Mouse (Mus musculus) kidney, postnatal 10 days (tissue): ENCODE measurements at regions not wholly inside any gene's neighbourhood (a gene's known extent, or its start where the extent isn't known, plus 50 kb on each side); places are given as distances from the start of the nearest gene placed in this dataset.
A peak's percentile ranks its signal among the peaks of the same experiment; 100 is the strongest.

Source experiments
- DNase-seq: peaks from one replicate; pipeline ENCODE4 v3.0.0; 2021; ENCODE audit warnings: mixed read lengths

DNA sequence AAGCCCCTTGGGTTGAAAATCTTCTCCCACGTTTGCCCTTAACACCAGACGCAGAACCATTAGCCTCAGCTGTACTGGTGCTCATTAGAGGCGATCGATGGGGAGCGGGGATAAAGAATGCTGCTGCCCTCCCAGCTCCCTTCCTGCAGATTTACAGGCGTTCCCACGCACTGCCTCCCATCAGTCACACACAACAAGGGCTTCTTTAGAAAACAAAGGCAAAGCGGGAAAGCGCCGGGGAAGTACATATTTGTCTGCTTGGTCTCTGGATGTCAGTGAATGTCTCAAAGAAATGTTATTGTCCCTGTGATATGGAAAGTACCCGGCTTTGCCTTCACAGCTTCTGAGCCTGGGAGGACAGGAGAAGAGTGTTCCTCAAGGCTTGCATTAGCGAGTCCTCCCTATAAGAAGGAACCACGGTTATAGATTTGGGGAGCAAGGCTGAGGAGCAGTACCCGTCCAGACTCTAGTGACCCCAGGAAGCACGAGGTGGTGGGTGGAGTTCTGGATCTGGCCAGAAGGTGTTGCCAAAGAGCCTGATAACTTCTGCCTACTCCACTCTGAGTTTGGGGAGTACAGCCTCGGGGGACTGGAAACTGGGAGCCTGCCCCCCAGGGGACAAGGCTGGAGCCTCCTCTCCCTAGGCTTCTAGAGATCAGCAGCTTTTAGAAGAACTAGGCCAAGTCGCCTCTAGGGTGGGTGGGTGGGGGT, 173.0 kb upstream of the Mki67 start:
- DNase-seq: peak; percentile 54

DNA sequence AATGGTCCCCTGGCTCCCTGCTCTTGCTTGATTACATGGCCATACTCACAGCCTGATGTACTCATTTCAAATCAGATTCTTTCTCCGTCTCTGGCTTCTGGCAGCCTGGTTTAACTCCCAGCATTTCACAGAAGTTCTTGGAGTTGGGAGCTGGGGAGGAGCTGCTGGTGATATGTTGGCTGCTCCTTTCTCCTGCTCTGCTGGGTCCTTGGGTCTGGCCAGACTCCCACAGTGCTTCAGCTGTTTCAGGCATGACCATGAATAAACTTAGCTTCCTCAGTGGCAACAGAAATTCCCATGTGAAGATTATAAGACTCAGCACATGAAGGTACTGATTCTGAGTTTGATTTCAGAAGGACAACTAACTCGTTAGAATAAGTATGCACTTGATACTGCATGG, 182.7 kb upstream of the Mki67 start:
- DNase-seq: no peak

DNA sequence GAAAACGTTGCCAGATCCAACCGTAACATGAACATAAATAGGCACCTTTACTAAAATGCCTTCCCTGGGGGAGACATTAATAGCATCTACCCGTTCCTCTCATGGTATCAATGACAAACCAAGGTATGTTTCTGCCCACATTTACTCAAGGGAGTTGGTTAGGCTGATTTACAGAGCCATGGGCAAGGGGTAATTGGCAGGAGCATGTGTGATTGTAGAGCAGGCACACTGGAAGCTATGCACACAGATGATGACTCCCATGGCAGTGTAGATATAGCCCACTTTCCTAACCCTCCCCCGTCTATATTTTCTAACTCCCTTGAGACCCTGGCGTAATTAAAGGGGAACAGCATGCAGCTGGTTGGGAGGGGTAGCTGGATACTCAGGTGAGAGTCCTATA, 183.6 kb upstream of the Mki67 start:
- DNase-seq: no peak

GRCm38 (mm10) chr7:135900861-135901321, 184.7 kb upstream of the Mki67 start:
- DNase-seq: peak; percentile 55

DNA sequence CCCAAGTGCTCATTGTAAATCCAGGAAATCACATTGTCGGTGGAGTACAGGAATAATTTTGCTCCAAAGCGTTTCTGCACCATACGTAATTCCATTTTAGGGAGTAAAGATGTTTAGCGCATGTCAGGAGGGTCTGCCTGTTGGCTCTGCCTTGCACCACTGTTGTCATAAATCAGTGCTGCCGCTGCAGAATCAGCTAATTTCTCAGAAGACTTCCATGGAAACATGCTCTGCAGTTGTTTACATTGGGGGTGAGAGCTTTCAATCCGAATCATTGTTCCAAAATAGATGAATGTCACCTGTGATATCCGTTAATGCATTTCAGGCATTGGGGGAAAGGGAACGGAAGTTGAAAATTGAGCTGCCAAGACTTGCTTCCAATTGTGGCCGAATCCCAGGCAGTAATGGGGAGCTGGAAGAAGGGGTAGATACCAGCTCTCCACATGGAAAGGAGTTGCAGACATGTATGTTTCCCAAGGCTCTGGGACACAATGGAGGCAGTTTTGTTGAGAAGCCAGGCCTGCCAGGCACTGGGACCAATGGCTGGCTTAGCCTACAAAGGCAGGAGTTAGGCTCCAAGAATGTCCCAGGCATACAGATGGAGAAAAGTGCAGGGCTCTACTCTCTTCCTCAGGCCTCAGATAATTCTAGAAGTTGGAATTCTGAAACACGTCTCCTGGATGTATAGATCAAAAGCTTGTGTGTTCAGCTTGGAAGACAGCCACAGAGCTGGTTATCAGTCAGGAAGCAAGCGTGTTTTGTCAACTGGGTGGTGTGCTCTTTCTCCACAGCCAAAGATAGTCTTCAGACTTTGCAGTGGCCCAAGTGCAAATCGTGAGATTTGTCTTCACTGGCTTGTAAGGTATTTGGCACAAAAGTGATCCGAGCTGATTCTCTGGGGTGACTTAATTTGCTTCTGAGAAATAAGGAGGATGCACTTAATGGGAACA, 186.2 kb upstream of the Mki67 start:
- DNase-seq: no peak

DNA sequence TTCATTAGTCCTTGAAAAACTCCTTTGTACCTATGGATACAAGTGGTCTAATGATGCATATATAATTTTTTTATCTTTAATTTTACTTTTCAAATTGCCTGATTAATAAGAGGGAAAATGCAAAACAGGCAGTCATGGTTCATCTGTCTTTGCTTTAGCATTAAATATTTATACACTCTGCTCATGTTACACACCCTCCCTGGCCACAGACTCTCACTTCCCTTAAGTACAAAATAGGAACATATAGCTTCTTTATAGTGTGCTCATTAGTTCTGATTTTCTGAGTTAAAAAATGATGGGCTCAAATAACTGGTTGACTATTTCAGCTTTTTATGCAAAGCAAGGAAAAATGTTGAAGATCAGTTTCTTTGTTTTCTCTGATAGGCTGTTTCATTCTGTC, 195.2 kb upstream of the Mki67 start:
- no peak for DNase-seq

- no peak for DNase-seq
Measured at GRCm38 (mm10) chr7:135913923-135914634, 197.9 kb upstream of the Mki67 start.

GRCm38 (mm10) chr7:135923876-135924275, 207.7 kb upstream of the Mki67 start:
- DNase-seq: no peak

GRCm38 (mm10) chr7:135924641-135925040, 208.5 kb upstream of the Mki67 start:
- no peak for DNase-seq

GRCm38 (mm10) chr7:135930091-135930490, 213.9 kb upstream of the Mki67 start:
- no peak for DNase-seq

GRCm38 (mm10) chr7:135932595-135933175, 216.5 kb upstream of the Mki67 start:
- DNase-seq: no peak

- DNase-seq: no peak
Measured at GRCm38 (mm10) chr7:135935180-135935579, 219.0 kb upstream of the Mki67 start.

DNA sequence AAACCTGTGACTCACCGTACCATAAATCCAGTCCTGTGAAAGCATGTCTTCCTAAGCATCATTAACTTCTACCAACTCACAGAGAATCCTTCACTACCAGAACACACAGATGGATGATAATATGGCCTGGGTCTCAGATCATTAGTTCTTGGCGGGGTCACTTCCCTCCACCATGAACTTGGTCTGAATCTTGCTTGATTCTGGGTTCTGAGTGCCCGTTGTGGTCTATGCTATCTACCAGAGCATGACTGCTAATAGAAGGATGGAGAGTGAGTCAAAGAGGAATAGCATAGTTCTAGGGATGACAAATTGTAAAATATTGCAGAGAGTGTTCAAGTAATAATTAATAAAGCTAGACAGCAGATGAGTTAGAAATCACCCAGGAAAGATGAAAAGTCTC, 221.3 kb upstream of the Mki67 start:
- no peak for DNase-seq

DNA sequence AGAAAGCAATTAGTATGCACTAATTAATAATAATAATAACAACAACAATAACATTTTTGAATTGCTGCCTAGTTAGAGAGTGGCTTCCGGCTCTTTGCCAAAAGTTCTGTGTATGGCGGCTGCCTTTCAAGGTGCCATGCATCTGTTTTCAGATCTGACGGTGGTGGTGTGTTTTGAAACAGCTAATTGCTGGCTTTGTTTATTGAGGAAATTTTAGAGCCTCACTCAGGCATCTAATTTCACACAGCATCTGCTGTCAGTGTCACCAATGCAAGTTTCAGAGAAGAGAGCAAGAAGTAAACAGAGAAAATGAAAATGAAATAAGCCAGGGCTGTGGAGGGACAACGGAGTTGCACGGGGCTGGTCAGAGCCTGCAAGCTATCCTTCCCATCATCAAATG, 223.2 kb upstream of the Mki67 start:
- DNase-seq: no peak

GRCm38 (mm10) chr7:135942826-135943225, 226.7 kb upstream of the Mki67 start:
- no peak for DNase-seq

DNA sequence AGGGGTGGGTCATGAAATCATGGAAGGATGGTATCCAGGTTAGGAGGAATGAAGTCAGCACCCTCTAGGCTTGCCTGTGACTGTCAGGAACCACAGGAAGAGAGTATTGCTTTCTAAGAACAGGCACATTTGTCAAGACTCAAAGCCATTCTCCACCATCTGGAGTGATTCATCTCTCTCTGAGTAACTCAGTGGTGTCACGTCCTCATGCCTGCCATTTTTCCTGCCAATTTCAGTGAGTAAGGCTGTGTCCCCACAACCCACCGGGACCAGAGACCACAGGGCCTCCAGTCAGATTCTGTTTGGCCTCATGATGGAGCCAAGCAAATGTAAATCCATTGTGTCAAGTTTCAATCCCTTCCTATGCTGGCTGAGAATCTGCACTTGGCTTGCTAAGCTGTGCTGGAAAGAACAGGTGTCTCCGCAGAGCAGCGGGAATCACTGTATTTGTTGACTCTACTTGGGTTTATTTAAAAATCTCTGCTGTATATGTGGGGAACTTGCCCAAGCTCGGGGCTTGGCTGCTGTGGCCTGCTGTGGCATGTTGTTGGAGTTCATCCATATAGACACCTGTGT, 230.0 kb upstream of the Mki67 start:
- no peak for DNase-seq

GRCm38 (mm10) chr7:135961026-135961425, 244.9 kb upstream of the Mki67 start:
- no peak for DNase-seq

- DNase-seq: no peak
Measured at GRCm38 (mm10) chr7:135965528-135965927, 249.4 kb upstream of the Mki67 start.

GRCm38 (mm10) chr7:135966231-135966630, 250.1 kb upstream of the Mki67 start:
- no peak for DNase-seq

- no peak for DNase-seq
Measured at GRCm38 (mm10) chr7:135968638-135969037, 252.5 kb upstream of the Mki67 start.

- DNase-seq: peak; percentile 63
Measured at GRCm38 (mm10) chr7:135986021-135986420, 269.9 kb upstream of the Mki67 start.

- no peak for DNase-seq
Measured at GRCm38 (mm10) chr7:135990321-135990720, 274.2 kb upstream of the Mki67 start.

DNA sequence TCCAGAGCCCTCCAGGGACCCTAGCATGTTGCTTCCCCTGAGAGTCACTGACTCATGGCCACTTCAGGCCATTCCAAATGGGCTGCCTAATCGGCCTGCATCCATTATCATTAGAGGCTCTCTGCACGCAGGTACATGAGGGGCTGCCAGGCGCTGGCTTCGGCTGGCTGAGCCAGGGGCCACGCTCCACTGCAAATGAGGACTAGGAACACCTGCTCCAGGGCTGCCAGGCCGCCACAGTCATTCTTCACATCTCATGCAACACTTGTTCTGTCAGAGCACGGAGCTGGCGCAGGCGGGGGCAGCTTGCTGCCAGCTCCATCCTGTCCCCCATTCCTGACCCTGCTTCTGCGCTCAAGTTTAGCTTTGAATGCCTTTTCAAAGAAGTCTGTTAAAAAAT, 280.7 kb upstream of the Mki67 start:
- peak; percentile 48 for DNase-seq
